Mouse (Mus musculus) limb, embryonic 15.5 days (tissue): ENCODE measurements around the gene Fam129a. TPM values are rescaled to one million over a fixed set of nuclear protein-coding genes. Genes with fewer than 3 reads are reported as not detected.

ENCODE experiments used
- ATAC-seq: fragments of 200-750 bp; cut with Nextera tagmentation; 2 replicates; pipeline ENCODE4 v1.8.0; 2017; ENCODE audit warnings: low read depth, moderate TSS enrichment; ENCODE audit not compliant: insufficient number of reproducible peaks, low FRiP score, low TSS enrichment
- H3K27ac ChIP-seq: fragments of 300-500 bp; sonication (generic); 2 replicates; pipeline ENCODE4 v1.5.1; 2015; ENCODE audit warnings: moderate library complexity, mild to moderate bottlenecking, inconsistent platforms
- H3K27me3 ChIP-seq: fragments of 300-500 bp; sonication (generic); 2 replicates; pipeline ENCODE4 v1.6.1; 2015; ENCODE audit warnings: inconsistent platforms
- H3K36me3 ChIP-seq: fragments of 300-500 bp; sonication (generic); 2 replicates; pipeline ENCODE4 v1.6.1; 2015; ENCODE audit warnings: inconsistent platforms
- H3K4me1 ChIP-seq: fragments of 300-500 bp; sonication (generic); 2 replicates; pipeline ENCODE4 v1.6.1; 2015; ENCODE audit warnings: inconsistent platforms
- H3K4me2 ChIP-seq: fragments of 300-500 bp; sonication (generic); 2 replicates; pipeline ENCODE4 v1.6.1; 2015; ENCODE audit warnings: mild to moderate bottlenecking, inconsistent platforms
- H3K4me3 ChIP-seq: fragments of 300-500 bp; sonication (generic); 2 replicates; pipeline ENCODE4 v1.5.1; 2015; ENCODE audit warnings: mild to moderate bottlenecking, inconsistent platforms
- H3K9ac ChIP-seq: fragments of 300-500 bp; sonication (generic); 2 replicates; pipeline ENCODE4 v1.6.1; 2015; ENCODE audit warnings: inconsistent platforms
- H3K9me3 ChIP-seq: fragments of 300-500 bp; sonication (generic); 2 replicates; pipeline ENCODE4 v1.6.1; 2016; ENCODE audit warnings: inconsistent platforms
- WGBS: fragments of 180-500 bp; shearing (Covaris S2); methylation state at CpG from one replicate; pipeline ENCODE4 v1.1.7; 2015; 5-methylcytosine and 5-hydroxymethylcytosine counted together
- polyA plus RNA-seq: library from polyadenylated mRNA; unstranded; fragments of >200 nt; fragmentation: Nextera tagmentation; extraction: Ambion mirVana; gene quantifications from 2 replicates; pipeline ENCODE4 v1.2.1, GENCODE M21; 2015

The Fam129a gene
- polyA plus RNA-seq, 1 experiment from 2014 or later = 24.2 TPM

GRCm38 (mm10) chr1:151712664-151713063 lies 141.7 kb downstream of the Fam129a start:
- H3K9ac ChIP-seq = no peak overlapping the region
- no peak overlapping the region for H3K4me2 ChIP-seq
- H3K4me3 ChIP-seq = no peak overlapping the region
- WGBS = 39% methylated on average over 5 of the region's 5 CpGs
- no peaks in the 10 kb centered on the region for H3K36me3 ChIP-seq
- H3K27me3 ChIP-seq = no peaks in the 10 kb centered on the region
- ATAC-seq = no peak
- no peak overlapping the region for H3K27ac ChIP-seq
- no peaks in the 10 kb centered on the region for H3K9me3 ChIP-seq
- H3K4me1 ChIP-seq = 0 out of 2 replicates have a peak, but pooled peaks cover 13% of the 10 kb centered on the region

GRCm38 (mm10) chr1:151713622-151714021 lies 142.6 kb downstream of the Fam129a start:
- ATAC-seq = no peak
- Histone ChIP-seq H3K9me3 (no peaks in the 10 kb centered on the region), H3K27ac (no peak overlapping the region), H3K36me3 (no peaks in the 10 kb centered on the region), H3K9ac (no peak overlapping the region), H3K4me1 (0 out of 2 replicates have a peak, but pooled peaks cover 13% of the 10 kb centered on the region), H3K4me3 (no peak overlapping the region), H3K27me3 (no peaks in the 10 kb centered on the region), H3K4me2 (no peak overlapping the region)

- no peaks in the 10 kb centered on the region for H3K4me1 ChIP-seq
- ATAC-seq = no peak
- H3K9me3 ChIP-seq = no peaks in the 10 kb centered on the region
- no peak overlapping the region for H3K4me2 ChIP-seq
- no peak overlapping the region for H3K9ac ChIP-seq
- H3K4me3 ChIP-seq = no peak overlapping the region
- H3K27ac ChIP-seq = no peak overlapping the region
- no peaks in the 10 kb centered on the region for H3K27me3 ChIP-seq
- no peaks in the 10 kb centered on the region for H3K36me3 ChIP-seq
- 79% methylated on average over 11 of the region's 11 CpGs for WGBS
These were observed 145.2 kb downstream of the Fam129a start for GRCm38 (mm10) chr1:151716024-151716710.

DNA sequence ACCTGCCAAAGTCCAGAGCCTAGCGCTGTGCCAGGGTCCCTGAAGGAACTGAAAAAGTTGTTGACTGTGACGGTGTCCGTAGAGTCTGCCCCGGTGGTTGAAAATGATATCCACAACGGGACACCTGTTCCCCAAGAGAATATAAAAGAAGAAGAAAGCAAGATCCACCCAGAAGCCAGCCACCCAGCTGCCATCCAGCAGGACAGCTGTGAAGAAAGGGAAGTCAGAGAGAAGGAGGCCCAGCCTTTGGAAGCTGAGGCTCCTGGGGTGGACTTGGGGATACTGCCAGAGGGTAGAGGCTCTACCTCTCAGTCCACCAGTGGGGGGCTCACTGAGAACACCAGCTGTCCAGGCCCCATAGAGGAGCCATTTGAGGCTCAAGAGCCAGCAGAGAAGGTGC lies 146.6 kb downstream of the Fam129a start:
- no peaks in the 10 kb centered on the region for H3K9me3 ChIP-seq
- H3K27me3 ChIP-seq = no peaks in the 10 kb centered on the region

DNA sequence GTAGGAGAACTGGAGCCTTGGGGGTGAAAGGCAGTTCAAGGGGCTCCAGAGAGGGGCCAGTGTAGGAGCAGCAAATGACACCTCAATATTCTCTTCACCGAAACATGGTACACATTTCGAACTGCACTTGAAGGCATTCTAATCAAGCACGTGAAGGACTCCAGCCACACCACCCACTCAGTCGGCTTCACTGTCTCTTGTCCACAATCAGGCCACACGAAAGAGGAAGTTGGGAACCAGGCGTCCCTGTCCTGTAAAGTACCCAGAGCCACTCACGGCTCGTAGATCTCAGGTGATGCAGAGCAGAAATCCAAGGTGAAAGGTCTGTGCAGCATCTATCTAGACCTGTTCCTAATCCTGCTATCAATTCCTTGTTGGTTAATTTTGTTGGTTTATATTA lies 147.6 kb downstream of the Fam129a start:
- Histone ChIP-seq H3K9ac (no peak overlapping the region), H3K4me3 (no peak overlapping the region), H3K4me1 (no peaks in the 10 kb centered on the region), H3K36me3 (no peaks in the 10 kb centered on the region), H3K27ac (no peak overlapping the region), H3K4me2 (no peak overlapping the region), H3K9me3 (no peaks in the 10 kb centered on the region), H3K27me3 (no peaks in the 10 kb centered on the region)
- ATAC-seq = no peak
- WGBS = 73% methylated on average over 8 of the region's 8 CpGs

More for the DNA sequence above, 146.6 kb downstream of the Fam129a start:
- 85% methylated on average over 5 of the region's 5 CpGs for WGBS
- Histone ChIP-seq H3K9ac (no peak overlapping the region), H3K4me2 (no peak overlapping the region), H3K36me3 (no peaks in the 10 kb centered on the region), H3K4me1 (no peaks in the 10 kb centered on the region), H3K27ac (no peak overlapping the region), H3K4me3 (no peak overlapping the region)
- no peak for ATAC-seq

GRCm38 (mm10) chr1:151719911-151720310 lies 148.9 kb downstream of the Fam129a start:
- Histone ChIP-seq H3K27ac (no peak overlapping the region), H3K4me1 (no peaks in the 10 kb centered on the region), H3K4me3 (no peak overlapping the region), H3K27me3 (no peaks in the 10 kb centered on the region), H3K4me2 (no peak overlapping the region), H3K9ac (no peak overlapping the region), H3K9me3 (no peaks in the 10 kb centered on the region), H3K36me3 (no peaks in the 10 kb centered on the region)
- no peak for ATAC-seq
- WGBS = 57% methylated on average over 5 of the region's 5 CpGs

GRCm38 (mm10) chr1:151720566-151720965 lies 149.6 kb downstream of the Fam129a start:
- Histone ChIP-seq H3K4me3 (no peak overlapping the region), H3K27ac (no peak overlapping the region), H3K9me3 (no peaks in the 10 kb centered on the region), H3K4me2 (no peak overlapping the region), H3K4me1 (no peaks in the 10 kb centered on the region), H3K27me3 (no peaks in the 10 kb centered on the region), H3K9ac (no peak overlapping the region), H3K36me3 (no peaks in the 10 kb centered on the region)
- ATAC-seq = no peak
- WGBS = 70% methylated on average over 2 of the region's 2 CpGs

DNA sequence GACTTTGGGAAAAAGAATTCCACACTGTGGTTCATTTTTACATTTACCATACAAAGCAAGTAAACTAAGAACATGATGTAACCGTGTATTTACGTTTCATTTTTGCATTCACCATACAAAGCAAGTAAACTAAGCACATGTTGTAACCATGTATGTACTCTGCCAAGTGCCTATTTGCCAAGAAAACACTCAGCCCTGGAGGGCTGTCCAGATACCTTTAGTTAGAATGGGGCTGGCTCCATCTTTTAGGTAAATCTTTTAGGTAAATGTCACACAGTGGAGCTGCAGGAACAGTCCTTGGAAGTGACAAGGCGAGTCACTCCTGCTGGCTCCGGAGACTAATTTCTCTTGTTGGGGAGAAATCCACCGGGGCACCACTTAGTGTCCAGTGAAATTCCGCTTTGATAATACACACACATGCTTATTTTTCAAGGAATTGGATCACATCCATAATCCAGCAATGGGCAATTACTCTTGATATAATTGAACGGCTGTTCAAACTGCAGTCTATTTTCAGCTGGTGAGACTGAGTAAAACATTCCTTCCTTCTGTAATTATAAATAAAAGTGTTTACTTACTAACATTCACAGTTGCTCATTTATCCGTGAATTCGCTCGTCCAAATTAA lies 150.5 kb downstream of the Fam129a start:
- no peak for ATAC-seq
- 70% methylated on average over 10 of the region's 10 CpGs for WGBS
- H3K4me3 ChIP-seq = no peak overlapping the region
- H3K4me2 ChIP-seq = no peak overlapping the region
- no peak overlapping the region for H3K9ac ChIP-seq
- H3K4me1 ChIP-seq = no peaks in the 10 kb centered on the region
- no peak overlapping the region for H3K27ac ChIP-seq
- H3K9me3 ChIP-seq = no peaks in the 10 kb centered on the region
- no peaks in the 10 kb centered on the region for H3K36me3 ChIP-seq
- H3K27me3 ChIP-seq = no peaks in the 10 kb centered on the region

- no peak for ATAC-seq
- H3K27me3 ChIP-seq = no peaks in the 10 kb centered on the region
- WGBS = 80% methylated on average over 4 of the region's 4 CpGs
These were observed 152.8 kb downstream of the Fam129a start for GRCm38 (mm10) chr1:151723771-151724170.

DNA sequence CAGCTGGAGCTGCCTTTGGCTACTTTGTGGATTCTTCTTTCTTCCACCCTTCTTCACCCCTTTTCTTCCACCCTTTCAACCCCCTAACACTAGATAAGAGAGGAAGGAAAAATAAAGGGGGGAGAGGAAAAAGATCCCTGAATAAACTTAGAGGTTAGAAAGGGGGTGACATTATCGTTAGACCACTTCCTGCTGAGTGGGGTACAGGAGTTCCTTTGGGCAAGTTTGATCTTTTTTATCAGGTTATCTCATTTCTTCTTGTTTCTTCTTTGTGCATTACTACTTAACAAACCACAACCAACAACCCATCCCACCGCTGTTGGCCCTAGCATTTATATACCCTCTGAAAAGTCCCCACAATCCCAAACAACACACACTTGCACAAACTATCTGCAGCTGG lies 154.6 kb downstream of the Fam129a start:
- no peak for ATAC-seq
- whole genome bisulfite sequencing = 76% methylated on average over 2 of the region's 2 CpGs

More at GRCm38 (mm10) chr1:151723771-151724170, 152.8 kb downstream of the Fam129a start:
- H3K4me2 ChIP-seq = no peak overlapping the region
- H3K9ac ChIP-seq = no peak overlapping the region
- no peaks in the 10 kb centered on the region for H3K9me3 ChIP-seq
- no peaks in the 10 kb centered on the region for H3K36me3 ChIP-seq
- no peak overlapping the region for H3K4me3 ChIP-seq
- no peak overlapping the region for H3K27ac ChIP-seq
- no peaks in the 10 kb centered on the region for H3K4me1 ChIP-seq

DNA sequence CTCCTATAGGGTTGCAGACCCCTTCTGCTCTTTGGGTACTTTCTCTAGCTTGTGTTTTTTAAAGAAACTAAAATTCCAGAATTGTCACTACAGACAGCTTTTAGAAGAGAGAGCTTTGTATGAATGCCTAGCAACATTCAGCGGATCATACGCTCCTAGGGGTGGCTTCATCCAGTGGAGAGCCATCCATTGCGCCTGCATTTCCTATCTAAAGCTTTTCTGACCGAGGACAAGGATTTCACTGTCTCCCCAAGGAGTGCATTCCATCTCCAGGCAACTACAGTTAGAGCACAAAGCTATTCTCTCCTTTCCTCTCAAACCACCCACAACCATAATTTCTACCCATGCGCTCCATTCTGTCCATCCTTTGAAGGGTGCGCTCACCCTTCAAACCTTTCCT lies 155.4 kb downstream of the Fam129a start:
- no peak for ATAC-seq
- Histone ChIP-seq H3K36me3 (no peaks in the 10 kb centered on the region), H3K27ac (no peak overlapping the region), H3K9me3 (no peaks in the 10 kb centered on the region), H3K9ac (no peak overlapping the region), H3K4me1 (no peaks in the 10 kb centered on the region), H3K4me2 (no peak overlapping the region), H3K27me3 (no peaks in the 10 kb centered on the region), H3K4me3 (no peak overlapping the region)
- WGBS = 88% methylated on average over 6 of the region's 6 CpGs

More for the DNA sequence above, 154.6 kb downstream of the Fam129a start:
- Histone ChIP-seq H3K36me3 (no peaks in the 10 kb centered on the region), H3K4me3 (no peak overlapping the region), H3K4me2 (no peak overlapping the region), H3K9me3 (no peaks in the 10 kb centered on the region), H3K4me1 (no peaks in the 10 kb centered on the region), H3K9ac (no peak overlapping the region), H3K27ac (no peak overlapping the region), H3K27me3 (no peaks in the 10 kb centered on the region)

DNA sequence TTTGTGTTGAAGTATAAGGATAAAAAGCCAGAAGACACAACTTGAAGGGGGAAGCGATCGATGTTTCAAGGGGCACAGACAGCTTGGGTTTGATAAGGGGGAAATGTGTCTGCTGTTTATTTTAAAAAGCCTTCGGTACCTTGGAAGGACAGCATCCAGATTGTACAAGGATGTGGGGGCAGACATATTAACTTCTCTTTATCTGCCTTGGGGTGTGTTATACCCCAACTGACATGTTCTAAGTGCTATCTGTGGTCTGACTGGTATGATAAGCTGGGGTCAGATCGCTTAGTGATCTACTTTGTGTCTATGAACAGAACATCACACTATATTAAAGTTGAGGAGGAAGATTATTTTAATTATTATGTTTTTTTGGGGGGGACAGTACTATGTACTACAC lies 157.2 kb downstream of the Fam129a start:
- Histone ChIP-seq H3K36me3 (no peaks in the 10 kb centered on the region), H3K9me3 (no peaks in the 10 kb centered on the region), H3K4me1 (no peaks in the 10 kb centered on the region), H3K27ac (no peak overlapping the region), H3K4me2 (no peak overlapping the region), H3K27me3 (no peaks in the 10 kb centered on the region), H3K4me3 (no peak overlapping the region), H3K9ac (no peak overlapping the region)
- 85% methylated on average over 4 of the region's 4 CpGs for WGBS
- no peak for ATAC-seq
